Mouse (Mus musculus) retina, adult 2 months (tissue): ENCODE measurements around the gene Coq5.

Experiments
- DNase-seq: peaks from one replicate; pipeline ENCODE4 v3.0.0-alpha.2; 2012; ENCODE audit warnings: low read depth, low spot score

The Coq5 gene

DNA sequence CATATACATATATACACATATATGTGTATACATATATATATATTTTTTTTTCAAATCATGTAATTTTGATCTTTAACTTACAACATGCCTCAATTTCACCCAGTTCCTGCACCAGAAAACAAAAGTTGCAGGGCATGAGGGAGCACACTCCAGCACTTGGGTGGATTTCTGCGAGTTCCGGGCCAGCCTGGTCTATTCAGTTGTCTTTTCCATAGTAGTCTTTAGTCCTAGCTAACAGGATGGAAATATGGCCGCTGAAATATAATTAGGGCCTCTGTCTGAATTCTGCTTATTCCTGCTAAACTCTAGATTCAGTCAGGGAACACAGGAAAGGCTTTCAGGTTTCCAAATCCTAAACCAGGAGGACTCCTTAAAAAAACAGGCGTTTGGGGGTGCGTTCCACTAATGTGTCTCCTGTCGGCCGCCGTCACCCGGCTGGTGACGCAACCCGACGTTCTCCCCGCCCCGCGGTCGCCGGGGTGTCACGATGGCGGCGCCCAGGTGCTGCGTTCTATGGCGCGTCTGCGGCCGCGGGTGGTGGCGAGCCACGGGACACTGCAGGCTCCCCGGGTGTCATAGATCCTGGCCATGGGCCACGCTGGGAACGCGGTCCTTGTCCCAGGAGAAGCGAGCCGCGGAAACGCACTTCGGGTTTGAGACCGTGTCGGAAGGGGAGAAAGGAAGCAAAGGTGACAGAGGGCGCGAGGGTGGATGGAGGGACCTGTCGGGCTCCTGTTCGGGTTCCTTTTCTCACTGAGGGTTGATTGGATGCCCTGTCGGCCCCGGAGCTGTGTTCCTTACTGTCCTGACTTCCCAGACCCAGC lies at the start of gene Coq5:
Gene Coq5 (plus strand): TSS at position 441 of the 824 bp plus-strand sequence.
- peak; percentile 72 for DNase-seq

DNA sequence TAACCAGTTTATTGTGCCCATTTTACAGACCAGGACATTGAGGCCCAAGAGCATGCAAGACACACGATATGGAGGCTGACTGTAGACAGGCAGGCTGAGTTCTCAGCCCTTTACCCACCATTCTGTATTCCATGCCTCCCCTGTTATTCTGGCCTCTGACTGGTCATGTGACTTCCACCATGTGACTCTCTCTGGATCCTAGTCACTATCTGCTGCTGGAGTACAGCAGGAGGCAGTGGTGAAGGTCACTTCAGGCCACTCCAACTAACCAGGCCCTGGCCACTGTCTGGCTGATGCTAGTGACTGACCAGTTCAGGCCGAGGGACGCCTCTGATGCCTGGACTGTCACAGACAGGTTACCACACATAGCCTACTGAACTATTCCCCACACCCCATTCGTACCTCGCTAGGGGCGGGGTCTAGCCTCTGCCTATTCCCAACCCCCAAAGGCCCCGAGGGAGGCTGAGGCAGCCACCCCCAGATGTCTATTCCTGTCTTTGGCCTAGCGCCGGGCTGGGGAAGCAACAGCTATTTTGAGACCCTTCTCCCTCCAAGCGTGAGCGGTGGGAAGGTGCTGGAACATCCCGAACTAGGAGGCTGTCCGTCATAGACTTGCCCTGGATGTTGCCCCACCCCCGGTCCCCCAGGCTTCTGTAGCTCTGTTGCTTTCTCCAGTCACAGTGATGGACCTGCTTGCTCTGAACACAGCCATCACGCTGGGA lies 48.5 kb upstream of the Coq5 start:
- DNase-seq: no peak

DNA sequence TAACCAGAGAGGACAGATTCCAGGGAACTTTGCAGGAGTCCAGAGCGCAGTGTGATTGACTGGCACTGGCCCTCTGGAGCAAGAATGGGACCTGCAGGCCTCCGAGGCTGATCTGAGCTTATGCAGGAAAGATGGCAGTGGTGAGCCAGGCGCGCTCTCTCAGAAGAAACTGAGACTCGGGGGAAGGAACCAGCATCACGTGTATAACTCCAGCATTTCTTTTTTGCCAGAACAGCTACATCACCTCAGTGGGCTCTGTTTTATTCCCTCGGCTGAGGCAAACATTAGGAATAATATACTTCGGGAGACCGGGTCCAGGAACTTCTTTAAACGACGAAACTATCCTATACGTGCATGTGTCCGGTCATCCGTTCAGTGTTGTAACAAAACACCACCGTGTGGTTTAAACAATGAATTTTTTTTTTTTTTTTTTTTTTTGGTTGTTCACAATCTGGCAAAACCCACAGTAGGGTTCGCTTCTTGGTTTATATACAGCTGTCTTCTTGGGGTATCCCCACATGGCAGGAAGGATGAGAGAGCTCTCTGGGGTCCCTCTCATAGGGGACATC lies 47.8 kb upstream of the Coq5 start:
- DNase-seq: no peak

DNA sequence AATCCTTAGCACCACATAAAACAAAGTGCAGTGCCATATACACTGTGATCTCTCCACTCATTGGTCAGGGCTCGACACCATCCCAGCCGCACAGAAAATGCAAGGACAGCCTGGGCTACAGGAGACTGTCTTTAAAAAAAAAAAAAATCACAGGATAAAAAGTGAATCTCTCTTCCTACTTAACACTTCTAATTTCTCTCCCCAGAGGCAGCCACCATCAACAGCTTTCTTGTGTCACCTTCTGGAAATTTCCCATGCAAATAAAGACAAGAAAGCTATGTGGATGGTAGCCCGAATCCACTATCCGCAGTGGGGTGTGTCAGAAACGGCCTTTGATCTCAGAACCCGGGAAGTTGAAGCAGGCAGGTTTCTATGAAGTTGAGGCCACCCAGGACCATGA lies 47.0 kb upstream of the Coq5 start:
- DNase-seq: no peak

DNA sequence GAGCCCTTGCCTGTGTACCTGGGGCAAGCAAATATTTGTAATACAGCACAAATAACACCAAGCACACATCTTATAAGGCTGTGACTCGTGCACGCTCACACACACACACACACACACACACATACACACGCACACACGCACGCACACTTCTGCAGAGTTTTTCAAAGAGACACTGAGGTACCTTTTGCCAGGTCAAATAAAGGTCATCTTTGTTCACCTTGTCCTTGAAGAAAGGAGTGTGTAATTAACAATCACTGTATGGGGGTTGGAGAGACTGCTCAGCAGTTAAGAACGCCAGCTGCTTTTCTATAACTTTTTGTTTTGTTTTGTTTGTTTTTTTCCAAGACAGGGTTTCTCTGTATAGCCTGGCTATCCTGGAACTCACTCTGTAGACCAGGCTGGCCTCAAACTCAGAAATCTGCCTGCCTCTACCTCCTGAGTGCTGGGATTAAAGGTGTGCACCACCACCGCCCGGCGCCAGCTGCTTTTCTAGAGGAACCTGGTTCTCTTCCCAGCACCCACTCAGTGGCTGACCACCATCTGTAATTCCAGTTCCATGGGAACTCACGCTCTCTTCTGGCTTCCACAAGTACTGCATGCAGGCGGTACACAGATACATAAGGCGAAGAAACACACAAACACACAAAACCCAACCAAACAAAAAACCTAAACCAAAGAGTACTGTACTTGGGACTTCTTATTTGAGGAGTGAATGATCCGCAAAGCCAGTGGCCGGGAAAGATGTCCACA lies 46.3 kb upstream of the Coq5 start:
- DNase-seq: no peak

DNA sequence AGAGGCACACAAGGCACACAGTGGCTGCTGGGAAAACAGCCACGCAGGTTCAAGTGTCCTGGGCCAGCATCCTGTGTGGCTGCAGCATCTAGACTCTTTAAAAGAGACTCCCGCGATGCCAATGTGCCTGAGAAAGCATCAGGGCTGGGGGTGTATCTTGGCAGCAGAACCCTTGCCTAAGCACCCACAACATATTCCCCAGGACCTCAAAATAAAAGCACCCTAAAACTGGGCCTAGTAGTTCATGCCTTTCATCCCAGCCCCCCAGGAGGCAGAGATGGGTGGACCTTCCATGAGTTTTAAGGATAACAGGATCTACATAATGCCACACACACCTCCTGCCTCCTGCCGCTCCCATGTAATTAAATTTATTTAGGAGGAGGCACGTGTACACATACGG lies 44.9 kb upstream of the Coq5 start:
- no peak for DNase-seq

DNA sequence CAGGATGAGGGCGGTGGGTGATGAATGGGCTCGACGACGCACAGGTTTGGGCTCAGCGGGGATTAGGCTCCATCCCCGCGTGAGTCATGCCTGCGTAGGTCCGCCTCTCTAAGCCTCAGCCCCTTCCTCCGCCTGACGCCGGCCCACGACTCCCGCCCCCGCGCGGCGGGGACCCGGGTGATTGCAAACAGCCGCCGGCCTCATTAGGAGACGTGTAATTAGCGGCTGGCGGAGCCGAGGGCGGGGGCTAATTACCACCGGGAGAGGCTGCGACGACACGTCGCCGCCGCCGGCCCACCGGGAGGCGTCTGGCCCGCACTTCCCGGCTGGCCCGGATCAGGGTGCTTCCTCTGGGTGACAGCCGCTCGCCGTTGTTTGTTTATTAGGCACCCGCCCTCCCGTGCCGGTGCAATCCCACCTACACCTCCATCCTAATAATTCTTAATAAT lies 44.1 kb upstream of the Coq5 start:
- no peak for DNase-seq

DNA sequence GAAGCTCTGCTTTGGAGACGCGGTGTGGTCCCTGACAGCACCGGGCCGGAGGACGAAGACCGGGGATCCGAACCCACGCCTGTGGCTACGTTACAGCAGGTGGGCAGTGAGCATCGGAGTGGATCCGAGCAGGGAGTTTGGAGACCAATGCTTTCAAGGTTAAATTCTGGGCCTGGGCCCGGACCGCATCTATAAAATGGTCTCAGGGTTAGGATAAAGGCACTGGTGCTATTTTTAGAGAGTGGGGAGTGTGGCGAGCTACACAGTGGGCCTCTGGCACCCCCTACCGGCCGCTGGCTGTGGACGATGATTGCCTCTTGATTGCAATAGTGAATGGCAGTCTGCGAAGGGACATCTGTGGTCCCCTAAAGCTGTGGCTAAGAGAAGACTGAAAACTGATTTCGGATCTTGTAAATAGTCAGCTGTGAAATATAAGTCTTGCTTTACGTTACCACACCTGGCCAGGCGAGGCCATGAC lies 43.6 kb upstream of the Coq5 start, which contains the start of gene Pop5:
Gene Pop5 (plus strand): TSS at position 51 of the 478 bp plus-strand sequence.
- peak; percentile 74 for DNase-seq

DNA sequence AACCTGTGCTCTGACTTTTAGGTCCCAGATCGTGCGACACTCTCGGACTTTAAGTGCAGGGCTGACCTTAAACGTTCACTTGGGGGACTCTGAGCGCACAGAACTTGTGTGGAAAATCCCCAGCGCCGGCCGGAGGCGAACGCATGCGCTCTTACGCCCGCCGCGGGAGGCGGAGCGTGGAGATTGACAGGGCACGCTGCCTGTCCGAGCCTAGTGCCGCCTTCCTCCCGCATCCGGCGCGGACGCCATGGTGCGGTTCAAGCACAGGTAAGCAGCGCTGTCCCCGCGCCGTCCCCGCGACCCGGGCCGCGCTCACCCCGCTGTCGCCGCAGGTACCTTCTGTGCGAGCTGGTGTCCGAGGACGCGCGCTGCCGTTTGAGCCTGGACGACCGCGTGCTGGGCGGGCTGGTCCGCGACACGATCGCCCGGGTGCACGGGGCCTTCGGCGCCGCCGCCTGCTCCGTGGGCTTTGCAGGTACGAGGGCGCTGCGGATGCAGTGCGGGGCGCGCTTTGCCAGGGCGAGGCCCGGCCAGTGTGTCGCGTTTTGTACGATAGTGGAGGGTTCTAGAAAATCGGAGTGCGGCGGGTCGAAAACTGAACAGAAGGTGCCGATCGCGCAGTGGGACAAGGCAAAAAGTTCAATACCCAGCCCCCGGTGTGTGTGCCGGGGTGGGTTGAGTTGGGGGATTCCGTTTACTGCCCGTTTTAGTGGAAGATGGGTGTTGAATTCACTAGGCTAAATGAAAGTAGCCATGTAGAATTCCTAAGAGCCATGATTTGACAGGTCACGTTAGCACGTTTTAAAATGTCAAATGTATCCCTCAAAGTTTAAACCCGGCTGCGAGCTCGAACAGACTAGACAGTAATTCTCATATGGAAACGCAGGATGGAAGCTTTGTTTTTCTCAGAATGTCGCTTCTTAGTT lies 41.4 kb upstream of the Coq5 start:
- DNase-seq: peak; percentile 74

DNA sequence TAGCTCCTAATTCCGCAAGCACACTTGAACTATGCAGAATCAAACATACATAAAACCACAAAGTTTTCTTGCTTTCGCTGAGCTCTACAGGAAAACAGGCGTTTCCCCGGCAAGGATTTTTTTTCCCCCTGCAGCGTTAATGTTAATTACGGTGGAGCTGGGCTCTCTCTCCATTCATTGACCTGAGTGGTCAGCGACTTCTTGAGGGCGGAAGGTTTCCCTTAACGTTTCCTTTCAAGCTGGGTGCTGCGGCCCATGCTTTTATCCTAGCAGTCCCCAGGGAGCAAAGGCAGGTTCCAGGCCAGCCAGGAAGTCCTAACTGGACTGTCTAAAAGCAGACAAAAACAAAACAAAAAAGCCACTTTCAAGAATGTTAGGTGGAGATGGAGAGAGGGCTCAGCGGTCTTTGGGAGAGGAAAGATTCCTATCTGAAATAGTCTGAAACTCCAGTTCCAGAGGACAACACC lies 40.7 kb upstream of the Coq5 start:
- DNase-seq: no peak

DNA sequence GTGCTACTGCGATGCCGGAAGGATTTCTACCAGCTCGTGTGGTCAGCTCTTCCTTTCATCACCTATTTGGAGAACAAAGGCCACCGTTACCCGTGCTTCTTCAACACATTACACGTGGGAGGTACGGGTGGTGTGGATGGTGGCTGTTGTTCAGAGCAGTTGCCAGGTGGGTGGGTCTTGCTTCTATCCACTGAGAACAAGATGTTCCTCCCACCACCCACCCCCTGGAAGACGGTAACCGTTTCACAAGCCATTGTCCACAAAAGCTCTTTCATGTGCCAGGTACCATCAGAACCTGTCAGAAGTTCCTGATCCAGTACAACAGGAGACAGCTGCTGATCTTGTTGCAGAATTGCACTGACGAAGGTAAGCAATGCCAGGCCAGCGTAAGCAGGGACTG lies 39.3 kb upstream of the Coq5 start:
- DNase-seq: no peak

DNA sequence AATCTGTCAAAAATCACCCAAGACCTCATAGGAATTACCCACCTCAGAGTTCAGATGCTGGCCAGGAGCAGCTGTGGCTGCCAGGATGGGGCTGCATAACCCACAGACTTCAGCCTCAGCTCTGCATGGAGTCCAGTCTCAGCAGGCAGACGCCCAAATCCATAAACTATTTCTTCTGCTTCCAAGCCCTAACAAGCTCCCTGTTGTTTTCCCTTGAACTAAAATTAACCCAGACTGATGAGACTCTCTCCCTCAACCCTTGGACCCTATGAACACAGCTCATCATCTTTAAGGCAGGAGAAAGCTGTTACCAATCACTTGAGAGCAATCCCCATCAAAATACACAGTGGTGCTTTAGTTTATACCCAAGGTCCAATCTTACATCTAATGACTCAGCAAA lies 24.0 kb upstream of the Coq5 start:
- DNase-seq: no peak

DNA sequence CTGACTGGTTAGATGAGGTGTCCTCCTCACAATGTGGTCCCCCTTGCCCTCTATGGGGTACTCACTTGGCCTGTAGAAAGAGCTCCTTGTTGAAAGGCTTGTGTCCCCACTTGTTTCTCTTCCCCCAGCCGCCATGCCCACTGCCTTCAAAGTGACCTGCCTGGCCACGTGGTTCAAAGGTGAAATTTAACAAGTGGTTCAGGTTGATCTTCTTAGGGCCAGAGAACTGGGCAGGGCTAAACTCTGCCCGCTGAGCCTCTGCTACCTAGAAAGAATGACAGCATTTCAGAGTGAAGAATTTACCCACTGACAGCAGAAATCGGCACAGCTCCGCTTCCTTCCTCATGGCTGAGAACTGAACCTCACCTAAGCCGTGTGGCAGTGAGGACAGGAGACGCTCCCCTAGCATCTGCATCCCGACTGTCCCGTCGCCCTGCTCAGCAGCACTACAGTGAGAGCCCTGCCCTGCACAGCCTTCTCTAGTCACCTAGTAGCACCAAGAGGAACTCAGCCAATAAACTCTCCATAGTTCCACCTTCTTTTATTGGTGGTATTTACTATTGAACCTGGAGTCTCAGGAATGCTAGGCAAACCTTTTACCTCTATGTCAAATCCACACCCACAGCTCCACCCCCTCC lies 22.4 kb upstream of the Coq5 start:
- no peak for DNase-seq

DNA sequence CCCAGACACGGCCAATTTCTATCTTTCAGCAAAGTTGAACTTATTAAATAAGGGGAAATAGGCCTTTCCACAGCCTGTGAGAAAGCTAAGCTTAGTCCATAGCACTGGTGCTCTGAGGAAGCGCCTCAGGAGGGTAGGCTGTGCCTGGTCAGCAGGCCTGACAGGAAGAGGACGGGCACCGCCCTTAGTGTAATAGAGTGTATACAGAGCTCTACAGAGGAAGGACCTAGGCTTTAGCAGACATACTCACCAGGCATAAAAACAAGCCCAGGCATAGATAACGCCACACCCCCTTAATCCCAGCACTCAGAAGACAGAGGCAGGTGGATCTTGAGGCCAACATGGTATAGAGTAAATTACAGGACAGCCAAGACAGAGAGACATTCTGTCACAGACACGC lies 19.1 kb upstream of the Coq5 start:
- no peak for DNase-seq

DNA sequence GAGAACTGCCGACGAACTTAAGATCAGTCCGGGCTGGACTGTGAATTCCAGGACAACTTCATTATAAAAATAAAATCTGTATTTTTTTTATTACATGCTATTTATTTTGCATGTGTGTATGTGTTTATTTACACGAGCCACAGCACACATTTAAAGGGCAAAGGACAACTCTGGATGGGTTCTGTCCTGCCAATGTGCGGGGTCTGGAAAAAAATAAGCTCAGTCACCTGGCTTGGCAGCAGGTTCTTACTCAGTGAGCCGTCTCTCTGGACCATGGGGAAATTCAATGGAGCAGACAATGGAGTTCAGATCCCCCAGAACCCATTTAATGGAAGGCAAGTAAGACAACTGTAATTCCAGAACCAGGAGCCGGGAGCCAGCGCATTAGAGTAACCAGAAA lies 18.3 kb upstream of the Coq5 start:
- no peak for DNase-seq

DNA sequence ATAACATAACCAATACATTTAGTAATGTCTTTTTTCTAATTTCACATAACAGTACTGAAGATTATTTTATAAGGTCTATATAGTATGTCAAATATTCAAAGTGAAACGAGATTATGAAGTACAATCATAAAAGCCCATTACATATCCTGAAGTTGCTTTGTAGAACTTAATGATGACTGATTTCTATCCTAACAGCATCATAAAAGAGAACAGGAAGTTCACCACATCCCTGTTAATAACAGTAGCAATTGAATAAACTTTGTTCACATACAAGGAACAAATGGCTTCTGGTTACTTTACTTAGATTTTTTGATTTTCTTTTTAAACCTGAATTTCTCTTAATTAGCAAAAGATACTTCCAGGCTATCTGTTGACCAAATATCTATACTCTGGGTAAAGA lies 17.6 kb upstream of the Coq5 start:
- DNase-seq: no peak

DNA sequence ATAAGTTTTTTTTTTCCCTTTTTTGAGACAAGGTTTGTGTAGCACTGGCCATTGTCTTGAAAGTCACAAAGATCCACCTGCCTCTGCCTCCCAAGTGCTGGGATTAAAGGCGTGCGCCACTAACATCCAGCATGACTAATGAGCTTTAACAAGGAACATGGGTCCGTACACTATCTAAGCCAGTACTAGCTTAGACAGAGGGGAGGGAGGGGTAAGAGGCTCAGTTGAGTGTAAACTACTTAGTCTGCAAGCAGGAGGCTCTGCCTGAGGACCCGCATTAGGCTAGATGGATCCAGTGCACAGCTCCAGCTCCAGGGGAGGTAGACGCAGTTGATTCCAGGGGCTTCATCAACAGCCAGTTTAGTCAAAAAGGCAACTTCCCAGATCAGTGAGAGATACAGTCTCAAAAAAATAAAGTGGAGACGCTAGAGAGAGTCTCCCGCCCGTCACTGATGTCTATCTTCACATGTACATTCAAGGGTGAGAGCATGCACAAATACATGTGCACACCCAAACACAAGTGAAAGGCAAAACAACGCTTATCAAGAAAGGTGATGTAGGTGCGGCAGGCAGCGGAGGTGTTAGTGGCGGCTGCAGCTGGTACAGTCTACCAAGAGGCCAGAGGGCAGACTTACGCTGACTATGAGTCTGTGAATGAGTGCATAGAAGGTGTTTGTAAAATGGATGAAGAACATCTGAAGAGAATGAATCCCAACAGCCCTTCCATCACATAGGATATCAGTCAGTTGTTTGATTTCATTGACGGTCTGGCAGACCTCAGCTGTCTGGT lies 16.8 kb upstream of the Coq5 start:
- peak; percentile 56 for DNase-seq

DNA sequence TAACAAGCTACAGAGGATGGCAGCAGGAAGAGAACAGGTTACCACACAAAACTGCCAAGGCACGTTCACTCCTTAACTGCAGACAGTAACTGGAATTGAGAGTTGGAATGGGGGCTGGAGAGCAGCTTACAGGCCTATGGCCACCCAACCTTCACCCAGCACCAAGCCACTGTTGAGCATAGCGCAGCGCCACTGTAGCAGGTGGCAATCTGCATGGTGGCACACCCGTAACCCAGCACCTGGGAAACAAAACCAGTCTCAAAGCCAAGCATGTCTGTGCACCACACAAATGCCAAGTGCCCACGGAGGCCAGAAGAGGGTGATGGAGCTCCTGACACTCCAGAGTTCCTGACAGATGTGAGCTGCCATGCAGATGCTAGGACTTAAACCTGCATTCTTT lies 13.1 kb upstream of the Coq5 start:
- no peak for DNase-seq

DNA sequence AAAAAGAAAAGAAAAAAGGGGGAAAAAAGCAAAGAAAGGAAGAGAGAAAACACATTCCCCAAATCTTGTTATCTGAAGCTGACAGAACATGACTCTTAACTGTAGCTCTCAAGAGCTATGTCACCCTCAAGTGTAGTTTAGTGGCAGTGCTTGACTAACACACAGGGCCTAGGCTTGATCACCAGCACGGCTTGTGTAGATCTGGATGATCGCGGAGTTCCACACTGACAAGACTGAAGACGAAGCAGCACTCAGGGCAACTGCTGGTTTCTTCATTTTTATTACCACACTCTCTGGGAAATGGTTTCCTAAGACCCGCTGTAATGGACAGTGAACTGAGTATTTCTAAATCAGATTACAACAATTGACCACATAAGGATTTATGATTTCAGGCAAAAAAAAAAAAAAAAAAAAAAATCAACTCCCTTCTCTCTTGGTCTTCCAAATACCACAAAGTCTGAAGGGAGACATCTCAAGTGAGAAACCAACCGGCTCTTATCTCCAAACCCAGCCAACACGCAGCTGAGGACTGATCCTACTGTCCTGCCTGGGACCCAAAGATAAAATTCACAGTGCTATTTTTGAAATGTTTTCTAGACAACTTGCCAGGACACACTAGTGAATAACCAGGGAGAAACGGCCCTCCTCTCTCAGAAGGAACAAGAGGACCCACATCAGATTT lies 12.5 kb upstream of the Coq5 start:
- no peak for DNase-seq
